Mouse (Mus musculus): Measurements from ENCODE around the gene Ptcd2. TPM values are rescaled to one million over a fixed set of nuclear protein-coding genes. Genes with fewer than 3 reads are reported as not detected.

Gene Ptcd2
- polyA plus RNA-seq, 1 experiment from 2014 or later = 62.1 TPM

DNA sequence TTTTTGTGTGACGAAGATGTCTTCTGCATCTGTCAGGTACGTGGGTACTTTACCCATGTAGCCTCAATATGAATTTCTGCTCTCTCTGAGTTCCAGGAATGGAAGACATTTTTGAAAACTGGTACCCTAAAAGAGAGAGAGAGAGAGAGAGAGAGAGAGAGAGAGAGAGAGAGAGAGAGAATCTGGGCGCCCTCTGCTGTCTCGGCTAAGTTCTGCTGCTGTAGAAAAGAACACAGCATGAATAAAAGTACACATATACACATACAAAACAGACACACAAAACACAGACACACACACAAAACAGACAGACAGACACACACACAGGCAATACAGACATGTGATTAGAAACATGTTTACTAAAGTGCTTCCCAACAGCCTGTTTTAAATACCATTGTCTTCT is 27.4 kb downstream of the Ptcd2 start:
- H3K27ac ChIP-seq (ENCODE audit: low read depth, low read length) = no peak overlapping the region
- H3K9ac ChIP-seq (replicated peaks; ENCODE audit: low read depth, low read length) = no peak overlapping the region
- no peak overlapping the region for H3K4me2 ChIP-seq (ENCODE audit: low read depth, low read length)
- H3K4me1 ChIP-seq (ENCODE audit: control insufficient read depth, insufficient read depth, low read length) = no peaks in the 10 kb centered on the region
- no peaks in the 10 kb centered on the region for H3K27me3 ChIP-seq (ENCODE audit: control insufficient read depth, insufficient read depth, low read length)
- 52% methylated on average over 4 of the region's 4 CpGs for WGBS
- no peak overlapping the region for H3K4me3 ChIP-seq (ENCODE audit: low read depth, low read length)
- no peaks in the 10 kb centered on the region for H3K9me3 ChIP-seq (ENCODE audit: control insufficient read depth, low read length)
- no peak for ATAC-seq (ENCODE audit: low read depth)
- peaks cover 22% of the 10 kb centered on the region for H3K36me3 ChIP-seq (ENCODE audit: control insufficient read depth, insufficient read depth, low read length)

DNA sequence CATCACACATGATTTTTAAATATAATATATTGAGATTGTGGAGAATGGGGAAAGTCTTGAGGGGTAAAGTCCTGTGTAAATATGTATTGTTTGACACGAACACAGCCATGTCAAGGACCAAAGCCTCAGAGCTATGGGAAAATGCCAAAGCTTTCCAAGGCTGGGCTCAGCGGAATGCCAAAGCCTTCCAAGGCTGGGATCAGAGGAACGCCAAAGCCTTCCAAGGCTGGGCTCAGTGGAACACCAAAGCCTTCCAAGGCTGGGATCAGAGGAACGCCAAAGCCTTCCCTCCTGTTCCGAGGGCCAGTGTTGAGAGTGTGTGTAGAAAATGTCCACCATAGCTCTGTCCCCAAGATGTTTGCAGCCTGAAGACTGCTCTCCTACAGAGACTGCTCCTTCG is 28.1 kb downstream of the Ptcd2 start:
- Histone ChIP-seq H3K4me3 (ENCODE audit: low read depth, low read length) (no peak overlapping the region), H3K9me3 (ENCODE audit: control insufficient read depth, low read length) (no peaks in the 10 kb centered on the region), H3K36me3 (ENCODE audit: control insufficient read depth, insufficient read depth, low read length) (peaks cover 21% of the 10 kb centered on the region), H3K4me1 (ENCODE audit: control insufficient read depth, insufficient read depth, low read length) (no peaks in the 10 kb centered on the region), H3K4me2 (ENCODE audit: low read depth, low read length) (no peak overlapping the region), H3K27me3 (ENCODE audit: control insufficient read depth, insufficient read depth, low read length) (no peaks in the 10 kb centered on the region), H3K27ac (ENCODE audit: low read depth, low read length) (no peak overlapping the region), H3K9ac (replicated peaks; ENCODE audit: low read depth, low read length) (no peak overlapping the region)
- ATAC-seq (ENCODE audit: low read depth) = no peak
- 92% methylated on average over 6 of the region's 6 CpGs for WGBS

DNA sequence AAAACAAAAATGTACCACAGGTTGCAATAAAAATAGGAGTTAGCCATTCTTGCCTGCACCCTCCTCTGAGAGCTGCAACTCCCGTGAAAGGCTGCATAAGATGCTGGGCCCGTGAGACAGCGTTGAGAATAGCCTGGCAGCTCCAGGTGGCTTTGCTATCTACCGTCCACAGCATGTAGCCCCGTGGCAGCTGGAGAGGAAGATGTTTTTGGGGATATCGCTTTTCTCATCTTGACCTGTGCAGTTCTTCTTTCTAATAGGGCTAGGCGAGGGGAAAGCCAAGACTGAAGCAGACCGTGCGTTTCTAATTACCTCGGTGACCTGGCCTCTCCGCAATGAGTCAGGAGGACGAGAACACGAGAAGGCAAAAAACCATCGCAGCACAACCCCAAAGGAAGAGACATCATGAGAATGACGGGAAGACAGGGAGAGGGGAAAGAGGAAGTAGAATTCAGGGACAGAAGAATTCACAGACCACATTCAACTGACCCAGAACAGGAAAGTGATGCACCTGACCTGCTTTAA is 29.8 kb downstream of the Ptcd2 start:
- H3K9ac ChIP-seq (replicated peaks; ENCODE audit: low read depth, low read length) = no peak overlapping the region
- no peaks in the 10 kb centered on the region for H3K27me3 ChIP-seq (ENCODE audit: control insufficient read depth, insufficient read depth, low read length)
- no peak for ATAC-seq (ENCODE audit: low read depth)
- 84% methylated on average over 15 of the region's 15 CpGs for WGBS
- H3K27ac ChIP-seq (ENCODE audit: low read depth, low read length) = no peak overlapping the region
- no peak overlapping the region for H3K4me2 ChIP-seq (ENCODE audit: low read depth, low read length)
- no peaks in the 10 kb centered on the region for H3K9me3 ChIP-seq (ENCODE audit: control insufficient read depth, low read length)
- H3K4me1 ChIP-seq (ENCODE audit: control insufficient read depth, insufficient read depth, low read length) = no peaks in the 10 kb centered on the region
- no peak overlapping the region for H3K4me3 ChIP-seq (ENCODE audit: low read depth, low read length)
- H3K36me3 ChIP-seq (ENCODE audit: control insufficient read depth, insufficient read depth, low read length) = peaks cover 5% of the 10 kb centered on the region

DNA sequence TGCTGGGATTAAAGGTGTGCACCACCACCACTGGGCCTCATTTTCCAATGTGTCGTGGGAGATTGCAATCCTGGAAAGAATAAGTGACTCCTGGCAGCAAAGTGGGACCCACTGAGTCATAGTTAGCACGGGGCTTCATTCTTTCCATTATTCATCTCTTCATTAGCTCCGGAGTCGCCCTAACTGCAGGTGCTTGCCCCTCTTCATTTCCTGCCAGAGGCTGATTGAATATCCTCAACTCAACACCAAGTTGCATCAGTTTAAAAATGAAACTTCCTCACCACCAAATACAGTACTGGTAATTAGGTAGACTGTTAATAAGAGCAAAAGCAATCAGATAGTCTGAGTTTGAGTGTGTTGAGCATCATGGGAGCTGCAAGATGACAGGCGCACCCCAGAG is 30.4 kb downstream of the Ptcd2 start:
- 92% methylated on average over 5 of the region's 5 CpGs for WGBS
- Histone ChIP-seq H3K27me3 (ENCODE audit: control insufficient read depth, insufficient read depth, low read length) (no peaks in the 10 kb centered on the region), H3K4me3 (ENCODE audit: low read depth, low read length) (no peak overlapping the region), H3K4me2 (ENCODE audit: low read depth, low read length) (no peak overlapping the region), H3K27ac (ENCODE audit: low read depth, low read length) (no peak overlapping the region), H3K9me3 (ENCODE audit: control insufficient read depth, low read length) (no peaks in the 10 kb centered on the region), H3K9ac (replicated peaks; ENCODE audit: low read depth, low read length) (no peak overlapping the region), H3K36me3 (ENCODE audit: control insufficient read depth, insufficient read depth, low read length) (no peaks in the 10 kb centered on the region), H3K4me1 (ENCODE audit: control insufficient read depth, insufficient read depth, low read length) (no peaks in the 10 kb centered on the region)
- no peak for ATAC-seq (ENCODE audit: low read depth)

DNA sequence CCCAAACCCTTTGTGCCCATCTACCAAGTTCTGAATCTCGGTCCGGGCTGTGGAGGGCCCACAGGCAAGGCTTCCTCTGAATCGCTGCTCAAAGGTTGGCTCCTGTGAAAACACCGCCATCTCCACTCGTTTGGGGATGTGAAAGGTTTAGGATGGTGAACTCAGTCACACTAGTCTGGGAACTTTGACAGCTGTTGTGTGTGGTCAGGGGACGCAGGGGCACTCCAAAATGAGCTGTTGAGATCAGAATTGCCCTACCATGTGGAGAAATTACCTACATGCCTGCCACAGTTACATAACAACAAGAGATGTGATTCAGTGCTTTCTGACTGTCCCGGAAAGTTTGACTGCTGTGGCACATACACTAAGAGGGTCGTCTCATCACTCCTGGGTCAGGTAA is 36.1 kb downstream of the Ptcd2 start:
- no peak overlapping the region for H3K9ac ChIP-seq (replicated peaks; ENCODE audit: low read depth, low read length)
- ATAC-seq (ENCODE audit: low read depth) = no peak
- 91% methylated on average over 8 of the region's 8 CpGs for WGBS

DNA sequence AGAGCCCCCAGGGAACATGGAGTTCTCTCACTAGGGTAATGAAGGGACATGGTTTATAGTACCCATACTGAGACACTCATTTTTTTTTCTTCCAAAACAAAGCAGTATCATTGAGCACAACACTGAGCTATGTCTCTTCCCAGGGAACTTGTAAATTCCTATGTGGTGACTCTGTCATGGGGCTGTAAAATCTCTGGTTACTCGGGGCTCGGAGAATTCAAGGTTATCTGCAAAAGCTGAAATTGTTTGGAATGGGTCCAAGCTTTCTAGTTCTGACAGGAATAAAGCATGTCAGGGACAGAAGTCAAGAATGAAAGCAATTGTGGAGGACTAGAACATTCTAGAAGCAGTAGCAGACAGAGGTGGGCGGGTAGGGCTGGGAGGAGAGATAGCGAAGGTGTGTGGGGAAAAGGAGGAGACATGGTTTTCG is 36.6 kb downstream of the Ptcd2 start:
- Histone ChIP-seq H3K4me2 (ENCODE audit: low read depth, low read length) (no peak overlapping the region), H3K27me3 (ENCODE audit: control insufficient read depth, insufficient read depth, low read length) (no peaks in the 10 kb centered on the region), H3K27ac (ENCODE audit: low read depth, low read length) (no peak overlapping the region), H3K36me3 (ENCODE audit: control insufficient read depth, insufficient read depth, low read length) (no peaks in the 10 kb centered on the region), H3K9ac (replicated peaks; ENCODE audit: low read depth, low read length) (no peak overlapping the region), H3K4me3 (ENCODE audit: low read depth, low read length) (no peak overlapping the region), H3K4me1 (ENCODE audit: control insufficient read depth, insufficient read depth, low read length) (no peaks in the 10 kb centered on the region), H3K9me3 (ENCODE audit: control insufficient read depth, low read length) (no peaks in the 10 kb centered on the region)
- no peak for ATAC-seq (ENCODE audit: low read depth)
- 86% methylated on average over 5 of the region's 5 CpGs for WGBS

More for the DNA sequence above, 36.1 kb downstream of the Ptcd2 start:
- H3K36me3 ChIP-seq (ENCODE audit: control insufficient read depth, insufficient read depth, low read length) = no peaks in the 10 kb centered on the region
- H3K4me1 ChIP-seq (ENCODE audit: control insufficient read depth, insufficient read depth, low read length) = no peaks in the 10 kb centered on the region
- H3K4me2 ChIP-seq (ENCODE audit: low read depth, low read length) = no peak overlapping the region
- H3K4me3 ChIP-seq (ENCODE audit: low read depth, low read length) = no peak overlapping the region
- no peaks in the 10 kb centered on the region for H3K27me3 ChIP-seq (ENCODE audit: control insufficient read depth, insufficient read depth, low read length)
- no peaks in the 10 kb centered on the region for H3K9me3 ChIP-seq (ENCODE audit: control insufficient read depth, low read length)
- no peak overlapping the region for H3K27ac ChIP-seq (ENCODE audit: low read depth, low read length)

DNA sequence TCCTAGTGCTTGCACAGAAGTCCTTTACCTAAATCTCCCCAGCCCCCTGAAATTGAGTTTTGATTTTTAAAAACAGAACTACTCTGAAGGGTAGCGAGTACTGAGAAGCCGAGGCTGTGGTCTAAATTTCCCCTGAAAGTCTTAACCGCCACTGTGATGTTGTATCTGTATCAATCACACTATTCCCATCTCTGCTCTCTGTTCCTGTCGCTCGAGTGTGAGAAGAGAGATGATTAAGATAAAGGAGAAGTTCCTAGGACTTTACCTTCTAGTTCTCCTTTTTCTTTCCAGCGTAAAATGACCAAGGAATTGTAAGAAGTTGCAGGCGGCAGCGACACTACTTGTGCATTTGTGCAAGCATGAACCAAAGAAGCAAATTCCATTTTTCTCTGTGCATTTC is 38.3 kb downstream of the Ptcd2 start:
- no peak overlapping the region for H3K27ac ChIP-seq (ENCODE audit: low read depth, low read length)
- no peaks in the 10 kb centered on the region for H3K9me3 ChIP-seq (ENCODE audit: control insufficient read depth, low read length)
- no peak for ATAC-seq (ENCODE audit: low read depth)
- H3K27me3 ChIP-seq (ENCODE audit: control insufficient read depth, insufficient read depth, low read length) = no peaks in the 10 kb centered on the region
- H3K9ac ChIP-seq (replicated peaks; ENCODE audit: low read depth, low read length) = no peak overlapping the region
- no peak overlapping the region for H3K4me3 ChIP-seq (ENCODE audit: low read depth, low read length)
- no peak overlapping the region for H3K4me2 ChIP-seq (ENCODE audit: low read depth, low read length)
- 92% methylated on average over 8 of the region's 8 CpGs for WGBS
- no peaks in the 10 kb centered on the region for H3K36me3 ChIP-seq (ENCODE audit: control insufficient read depth, insufficient read depth, low read length)
- H3K4me1 ChIP-seq (ENCODE audit: control insufficient read depth, insufficient read depth, low read length) = no peaks in the 10 kb centered on the region

DNA sequence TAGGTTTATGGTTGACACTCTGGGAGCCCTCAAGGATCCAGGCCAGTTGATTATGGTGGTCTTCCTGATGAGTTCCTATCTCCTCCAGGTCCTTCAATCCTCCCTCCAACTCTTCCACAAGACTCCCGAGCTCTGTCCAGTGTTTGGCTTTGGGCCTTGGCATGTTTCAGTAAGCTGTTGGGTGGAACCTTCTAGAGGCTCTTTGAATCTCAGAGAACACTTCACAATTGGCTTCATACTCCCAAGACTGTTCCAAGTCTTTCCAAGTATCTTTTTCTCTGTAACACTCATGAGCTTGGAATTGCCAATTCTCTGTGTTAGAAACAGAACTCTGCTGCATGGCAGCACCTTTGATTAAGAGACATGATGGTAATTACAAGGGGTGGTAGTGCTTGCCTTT is 39.3 kb downstream of the Ptcd2 start:
- H3K4me1 ChIP-seq (ENCODE audit: control insufficient read depth, insufficient read depth, low read length) = no peaks in the 10 kb centered on the region
- H3K4me2 ChIP-seq (ENCODE audit: low read depth, low read length) = no peak overlapping the region
- H3K9me3 ChIP-seq (ENCODE audit: control insufficient read depth, low read length) = no peaks in the 10 kb centered on the region
- no peak overlapping the region for H3K4me3 ChIP-seq (ENCODE audit: low read depth, low read length)
- WGBS = 100% methylated on average over 1 of the region's 1 CpGs
- H3K27me3 ChIP-seq (ENCODE audit: control insufficient read depth, insufficient read depth, low read length) = no peaks in the 10 kb centered on the region
- H3K27ac ChIP-seq (ENCODE audit: low read depth, low read length) = no peak overlapping the region
- no peak for ATAC-seq (ENCODE audit: low read depth)
- H3K36me3 ChIP-seq (ENCODE audit: control insufficient read depth, insufficient read depth, low read length) = no peaks in the 10 kb centered on the region
- no peak overlapping the region for H3K9ac ChIP-seq (replicated peaks; ENCODE audit: low read depth, low read length)

DNA sequence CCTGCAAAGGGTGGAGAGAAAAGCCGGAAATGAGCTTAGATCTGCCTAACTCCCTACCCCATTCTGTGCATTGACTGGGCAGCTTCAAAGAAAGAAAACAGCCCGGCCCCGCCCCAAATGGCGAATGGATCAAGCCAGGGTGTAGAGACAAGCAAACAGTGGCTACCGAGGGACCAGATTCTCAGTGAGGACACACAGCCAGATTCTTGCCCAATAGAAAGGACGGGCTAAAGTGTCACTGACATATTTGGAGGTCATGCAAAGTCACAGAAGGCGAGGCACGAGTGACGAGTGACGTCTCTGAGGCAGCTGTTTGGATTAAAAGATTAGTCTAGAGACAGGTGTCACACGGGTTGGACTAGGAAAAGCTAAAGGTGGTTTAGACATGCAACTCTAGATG is 40.1 kb downstream of the Ptcd2 start:
- H3K4me1 ChIP-seq (ENCODE audit: control insufficient read depth, insufficient read depth, low read length) = no peaks in the 10 kb centered on the region
- no peak for ATAC-seq (ENCODE audit: low read depth)
- no peak overlapping the region for H3K4me2 ChIP-seq (ENCODE audit: low read depth, low read length)
- H3K9me3 ChIP-seq (ENCODE audit: control insufficient read depth, low read length) = no peaks in the 10 kb centered on the region
- H3K27me3 ChIP-seq (ENCODE audit: control insufficient read depth, insufficient read depth, low read length) = no peaks in the 10 kb centered on the region
- H3K36me3 ChIP-seq (ENCODE audit: control insufficient read depth, insufficient read depth, low read length) = no peaks in the 10 kb centered on the region
- 82% methylated on average over 11 of the region's 11 CpGs for WGBS
- H3K9ac ChIP-seq (replicated peaks; ENCODE audit: low read depth, low read length) = no peak overlapping the region
- no peak overlapping the region for H3K27ac ChIP-seq (ENCODE audit: low read depth, low read length)
- no peak overlapping the region for H3K4me3 ChIP-seq (ENCODE audit: low read depth, low read length)

DNA sequence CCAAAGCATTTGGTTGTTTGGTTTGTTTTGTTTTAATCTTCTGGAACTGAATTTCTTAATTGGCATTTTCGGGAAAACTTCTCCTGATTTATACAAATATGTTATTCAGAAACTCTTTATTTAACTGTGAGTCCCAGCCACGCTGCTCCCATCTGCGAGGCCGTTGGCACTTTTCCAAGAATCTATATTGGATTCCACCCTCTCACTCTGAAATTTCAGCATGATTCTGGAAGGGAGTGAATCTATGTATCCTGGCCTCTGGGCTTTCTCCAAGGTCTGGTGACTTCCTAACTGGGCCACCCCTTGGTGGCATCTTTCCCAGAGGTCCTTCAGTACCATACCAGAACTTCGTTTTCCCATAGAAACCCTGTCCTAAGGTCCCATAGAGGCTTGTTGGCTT is 40.7 kb downstream of the Ptcd2 start:
- 59% methylated on average over 5 of the region's 5 CpGs for WGBS
- ATAC-seq (ENCODE audit: low read depth) = no peak
- Histone ChIP-seq H3K27me3 (ENCODE audit: control insufficient read depth, insufficient read depth, low read length) (no peaks in the 10 kb centered on the region), H3K4me2 (ENCODE audit: low read depth, low read length) (no peak overlapping the region), H3K9me3 (ENCODE audit: control insufficient read depth, low read length) (no peaks in the 10 kb centered on the region), H3K27ac (ENCODE audit: low read depth, low read length) (no peak overlapping the region), H3K36me3 (ENCODE audit: control insufficient read depth, insufficient read depth, low read length) (no peaks in the 10 kb centered on the region), H3K9ac (replicated peaks; ENCODE audit: low read depth, low read length) (no peak overlapping the region), H3K4me1 (ENCODE audit: control insufficient read depth, insufficient read depth, low read length) (no peaks in the 10 kb centered on the region), H3K4me3 (ENCODE audit: low read depth, low read length) (no peak overlapping the region)

All from neural tube, embryonic 14.5 days (tissue).